Mouse (Mus musculus) brain, embryonic 18.5 days (tissue): Measurements from ENCODE around the gene Milr1.
"Not testable (repeated sequence)": the region's sequence is repeated elsewhere in the genome, so short reads cannot be mapped to it uniquely, and the experiment has no call there.

Experiments
- DNase-seq: peaks from one replicate; pipeline ENCODE4 v3.0.0-alpha.2; 2012; ENCODE audit warnings: low read depth, low spot score

Milr1 gene

GRCm38 (mm10) chr11:106751039-106752018 is at the start of gene Milr1:
Gene Milr1, plus strand, starts transcription at chr11:106751226.
- no peak for DNase-seq

GRCm38 (mm10) chr11:106701589-106701988 is 49.4 kb upstream of the Milr1 start:
- no peak for DNase-seq

- no peak for DNase-seq
These were observed 48.4 kb upstream of the Milr1 start for GRCm38 (mm10) chr11:106702584-106702983.

- no peak for DNase-seq
These were observed 47.1 kb upstream of the Milr1 start for GRCm38 (mm10) chr11:106703931-106704330.

DNA sequence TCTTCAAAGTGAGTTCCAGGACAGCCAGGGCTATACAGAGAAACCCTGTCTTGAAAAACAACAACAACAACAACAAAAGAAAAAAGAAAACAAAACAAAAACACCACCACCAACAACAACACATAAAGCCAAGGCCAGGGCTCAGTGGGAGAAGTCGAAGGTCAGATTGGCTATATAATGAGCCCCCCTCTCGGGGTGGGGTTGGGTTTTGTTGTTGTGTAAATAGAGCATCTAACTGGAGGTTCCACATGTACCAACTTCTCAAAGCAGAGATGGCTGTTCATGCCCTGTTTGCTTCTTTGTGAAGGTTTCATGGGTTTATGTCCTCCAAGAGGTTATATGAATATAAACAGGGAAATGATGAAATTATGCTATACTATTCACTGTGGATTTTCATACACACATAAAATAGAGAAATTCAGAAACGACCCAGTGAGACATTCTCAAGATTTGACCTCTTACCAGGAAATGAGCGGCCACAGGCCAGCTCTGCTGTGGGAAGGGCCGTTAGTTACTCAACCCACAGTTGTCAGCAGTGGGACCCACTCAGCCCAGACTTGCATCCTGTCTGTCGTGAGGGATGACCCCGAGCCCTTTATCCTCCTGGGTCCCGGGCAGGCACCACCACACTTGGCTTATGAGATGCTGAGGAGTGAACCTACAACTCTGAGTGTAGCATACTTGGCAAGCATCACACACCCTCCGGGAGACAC is 46.5 kb upstream of the Milr1 start:
- no peak for DNase-seq

DNA sequence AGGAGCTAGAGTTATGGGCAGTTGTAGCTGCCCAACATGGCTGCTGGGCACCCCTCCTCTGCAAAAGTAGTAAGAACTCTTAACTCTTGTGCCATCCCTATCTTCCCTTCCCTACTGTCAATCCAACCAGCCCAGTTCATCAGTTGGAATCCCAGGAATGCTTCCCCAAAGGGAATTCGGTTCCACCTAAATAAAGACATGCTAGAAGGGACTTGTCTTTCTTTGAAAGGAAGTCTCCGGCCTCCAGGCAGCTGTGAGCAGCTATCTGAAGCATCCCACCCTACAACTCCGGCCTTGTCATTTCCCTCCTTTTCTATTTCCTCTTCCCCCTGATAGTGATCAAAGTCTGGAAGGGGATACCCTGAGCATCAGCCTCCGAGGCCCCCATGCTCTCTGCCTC is 44.8 kb upstream of the Milr1 start:
- no peak for DNase-seq

DNA sequence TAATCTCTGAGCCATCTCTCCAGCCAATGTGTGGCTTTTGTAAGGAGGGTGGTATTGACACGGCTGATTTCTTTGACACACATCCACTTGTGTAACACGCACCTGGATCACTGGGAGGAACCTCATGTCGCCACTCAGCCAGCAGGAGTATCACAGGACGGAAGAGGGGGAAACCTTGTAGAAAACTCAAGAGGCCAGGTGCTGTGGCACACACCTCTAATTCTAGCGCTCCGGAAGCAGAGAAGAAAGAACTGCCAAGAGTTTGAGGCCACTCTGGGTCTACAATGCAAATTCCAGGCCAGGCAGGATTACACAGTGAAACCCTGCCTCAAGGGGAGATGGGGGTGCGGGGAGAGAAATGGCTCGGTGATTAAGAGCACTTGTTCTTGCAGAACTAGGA is 43.9 kb upstream of the Milr1 start:
- DNase-seq: no peak

- DNase-seq: no peak
These were observed 43.2 kb upstream of the Milr1 start for GRCm38 (mm10) chr11:106707866-106708265.

- DNase-seq: no peak
These were observed 41.6 kb upstream of the Milr1 start for GRCm38 (mm10) chr11:106709227-106709985.

- no peak for DNase-seq
These were observed 40.2 kb upstream of the Milr1 start for GRCm38 (mm10) chr11:106710789-106711188.

DNA sequence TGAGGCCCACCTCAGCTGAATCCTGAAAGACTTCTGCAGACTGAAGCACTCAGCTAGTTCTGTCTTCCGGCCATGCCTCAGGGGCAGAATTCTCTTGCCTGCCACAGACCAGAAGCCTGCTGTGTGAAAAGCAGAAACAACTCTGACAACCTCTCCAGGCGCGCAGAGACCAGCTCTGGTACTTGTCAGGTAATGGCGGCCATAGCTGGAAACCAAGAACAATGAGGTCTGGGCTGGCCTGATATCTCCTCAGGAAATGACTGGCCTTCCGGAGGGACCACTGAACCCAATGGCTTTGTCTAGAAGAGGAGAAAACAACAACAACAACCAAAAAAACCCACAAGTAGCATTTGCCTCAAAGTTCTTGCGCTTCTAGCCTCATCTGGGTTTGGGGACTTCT is 36.0 kb upstream of the Milr1 start:
- DNase-seq: no peak

GRCm38 (mm10) chr11:106716568-106716967 is 34.5 kb upstream of the Milr1 start:
- DNase-seq: no peak

DNA sequence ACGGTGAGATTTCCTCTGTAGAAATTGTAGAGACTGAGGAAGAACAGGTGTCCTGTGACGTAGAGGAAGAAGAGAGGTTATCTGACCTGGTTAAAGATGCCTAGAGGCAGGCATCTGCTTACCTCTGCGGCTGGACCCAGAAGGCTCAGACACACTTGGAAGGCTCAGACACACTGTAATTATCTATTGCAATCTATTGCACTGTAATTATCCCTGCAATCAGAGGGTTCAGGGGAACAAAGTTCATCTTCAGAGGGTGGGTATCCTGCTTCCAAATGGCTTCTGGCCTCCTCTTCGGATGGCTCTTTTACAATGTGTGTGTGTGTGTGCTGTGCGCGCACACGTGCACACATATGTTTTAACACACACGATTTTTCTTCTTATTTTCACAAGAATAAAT is 30.6 kb upstream of the Milr1 start:
- DNase-seq: no peak

DNA sequence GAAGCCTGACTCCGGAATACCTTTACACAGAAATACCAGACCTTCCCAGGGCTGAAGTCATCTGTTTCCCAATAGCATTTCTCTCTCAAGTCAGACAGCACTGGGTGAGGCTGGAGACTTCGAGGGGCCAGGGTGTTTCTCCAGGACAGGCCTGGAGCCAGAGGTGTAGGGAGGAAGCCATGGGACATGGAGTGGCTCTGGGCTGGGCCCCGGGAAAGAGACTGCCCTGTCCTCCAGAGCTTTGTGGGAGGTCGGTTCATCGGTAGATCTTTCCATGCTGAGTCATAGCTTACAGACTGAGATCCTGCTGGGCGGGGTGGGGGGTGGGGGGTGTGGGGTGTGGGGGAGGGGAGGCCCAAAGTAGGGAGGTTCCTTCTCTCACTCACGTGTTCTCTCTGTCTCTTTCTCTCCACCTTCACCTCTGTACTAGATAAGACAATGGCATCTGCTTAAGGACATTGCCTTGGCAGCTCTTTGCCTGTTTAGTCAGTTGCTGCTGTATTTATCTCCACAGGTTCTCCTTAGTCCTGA is 28.1 kb upstream of the Milr1 start:
- no peak for DNase-seq

DNA sequence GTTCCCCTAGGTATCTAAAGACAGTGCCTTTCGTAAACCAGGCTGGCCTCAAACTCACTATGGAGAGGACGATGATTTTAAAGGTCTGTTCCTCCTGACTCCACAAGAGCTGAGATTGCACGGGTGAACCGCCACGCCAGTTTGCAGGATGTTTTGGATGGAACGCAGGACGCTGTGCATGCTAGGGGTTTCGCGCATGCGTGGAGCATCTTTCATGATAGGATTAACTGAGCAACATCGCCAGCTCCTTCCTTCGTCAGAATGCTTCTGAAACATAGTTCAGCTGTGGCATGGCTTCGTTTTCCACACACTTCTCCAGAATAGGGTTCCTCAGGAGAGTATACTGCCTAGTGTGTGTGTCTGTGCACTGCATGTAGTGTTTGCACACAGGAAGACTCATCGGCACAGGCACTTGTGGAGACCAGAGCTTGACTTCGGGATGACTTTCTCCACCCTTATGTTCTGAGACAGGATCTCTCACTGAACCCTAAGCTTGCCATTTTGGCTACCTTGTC is 27.4 kb upstream of the Milr1 start:
- DNase-seq: no peak

DNA sequence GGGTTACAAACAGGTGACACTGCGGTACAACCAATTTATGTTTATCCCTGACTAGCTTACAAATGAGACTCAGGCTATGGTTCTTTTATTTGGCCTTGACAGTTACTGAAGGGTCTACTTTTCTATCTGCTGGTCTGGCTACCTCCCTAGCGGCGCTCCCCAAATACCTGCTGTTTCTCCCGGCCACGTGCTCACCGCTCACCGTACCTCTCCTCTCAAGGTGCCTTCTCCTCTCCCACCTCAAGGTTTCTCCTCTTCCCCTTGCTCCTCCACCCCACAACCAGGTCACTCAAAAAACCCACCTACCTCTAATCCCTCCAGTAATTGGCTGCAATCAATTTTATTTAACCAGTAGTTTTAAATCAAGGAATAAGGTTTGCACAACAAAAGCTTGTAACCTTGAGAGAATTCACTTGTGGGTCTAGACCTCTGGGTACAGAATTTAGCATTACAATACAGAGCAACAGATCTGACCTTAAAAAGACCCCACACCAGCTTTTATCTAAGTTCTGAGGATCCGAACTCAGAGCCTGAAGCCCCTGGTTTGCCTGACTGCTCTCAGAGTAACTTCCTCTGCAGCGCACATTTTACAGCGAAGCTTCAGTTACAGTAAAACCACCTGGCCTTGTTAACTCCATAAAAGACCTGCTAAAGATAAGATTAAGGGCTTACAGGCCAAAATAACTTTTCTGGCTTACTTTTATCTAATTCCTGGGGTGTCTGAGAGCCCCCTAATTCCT is 26.7 kb upstream of the Milr1 start:
- DNase-seq: no peak

- DNase-seq: not testable (repeated sequence)
These were observed 26.1 kb upstream of the Milr1 start for GRCm38 (mm10) chr11:106724916-106725235.

- DNase-seq: no peak
These were observed 23.1 kb upstream of the Milr1 start for GRCm38 (mm10) chr11:106727967-106728366.

- DNase-seq: no peak
These were observed 22.3 kb upstream of the Milr1 start for GRCm38 (mm10) chr11:106728402-106729366.

DNA sequence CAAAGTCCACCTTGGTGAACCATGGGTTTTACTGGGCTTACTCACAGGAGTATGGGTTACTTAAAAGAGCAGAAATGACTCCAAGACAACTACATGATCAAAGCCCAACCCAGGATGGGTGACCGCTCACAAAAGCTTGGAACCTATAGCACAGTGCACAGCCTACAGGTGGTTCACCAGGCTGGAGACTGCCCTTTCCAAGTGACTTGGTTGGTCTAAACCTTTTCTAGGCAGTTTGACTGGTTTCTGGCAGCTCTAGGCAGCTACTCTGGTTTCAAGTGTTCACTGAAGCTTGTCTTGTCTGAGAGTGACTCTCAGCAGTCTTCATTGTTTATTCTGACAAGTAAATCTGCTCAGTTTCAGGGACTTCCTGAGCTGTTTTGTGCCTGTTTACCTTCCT is 21.4 kb upstream of the Milr1 start:
- no peak for DNase-seq
